Mouse (Mus musculus) myocyte (in vitro differentiated cells): ENCODE measurements around the gene Zdhhc1.

ENCODE experiments used
- E2F4 ChIP-seq: IDR thresholded peaks from one replicate; pipeline ENCODE4 v1.6.1; 2011; ENCODE audit warnings: mild to moderate bottlenecking, control low read depth, moderate library complexity; ENCODE audit not compliant: insufficient read depth
- MAX ChIP-seq: IDR thresholded peaks from one replicate; pipeline ENCODE4 v1.6.1; 2011; ENCODE audit warnings: low read depth, mild to moderate bottlenecking, control low read depth
- MYOD1 ChIP-seq, 3 experiments: IDR thresholded peaks; one replicate each; pipeline ENCODE4 v1.6.1; 2011; ENCODE audit warnings: control low read depth in 2 of 3, low read depth in 2 of 3, mild to moderate bottlenecking in 2 of 3, moderate library complexity in 1 of 3; ENCODE audit not compliant: insufficient read length in 2 of 3, control insufficient read depth in 1 of 3
- MYOG ChIP-seq, 3 experiments: IDR thresholded peaks; one replicate each; pipeline ENCODE4 v1.6.1; 2011; ENCODE audit warnings: control low read depth in 2 of 3, low read depth in 2 of 3, mild to moderate bottlenecking in 2 of 3; ENCODE audit not compliant: insufficient read length in 2 of 3, control insufficient read depth in 1 of 3, insufficient read depth in 1 of 3
- POLR2A ChIP-seq: IDR thresholded peaks from one replicate; pipeline ENCODE4 v1.6.1; 2011; ENCODE audit warnings: low read depth, mild to moderate bottlenecking, control low read depth, moderate library complexity; ENCODE audit not compliant: insufficient read length
- TCF12 ChIP-seq: IDR thresholded peaks from one replicate; pipeline ENCODE4 v1.6.1; 2011; ENCODE audit warnings: mild to moderate bottlenecking, control low read depth; ENCODE audit not compliant: poor library complexity, insufficient read depth, severe bottlenecking

DNA sequence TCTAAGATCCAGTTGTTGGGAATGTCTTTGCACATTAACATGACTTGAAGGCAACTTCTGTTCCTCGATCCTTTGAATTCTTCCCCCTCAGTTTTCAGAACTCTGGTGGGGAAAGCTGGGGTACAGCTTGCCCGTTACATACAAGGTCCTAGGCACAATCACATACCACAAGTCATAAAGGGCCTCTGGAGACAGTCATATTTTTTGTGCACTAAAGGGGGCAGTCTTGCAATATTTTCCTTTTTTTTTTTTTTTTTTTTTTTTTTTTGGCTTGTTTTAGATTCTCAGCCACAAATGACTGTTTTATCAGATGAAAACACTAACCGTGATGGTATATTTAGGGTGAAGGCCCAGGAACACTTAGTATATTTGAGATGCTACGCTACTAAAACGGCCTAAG, 43.4 kb downstream of the Zdhhc1 start:
- TF ChIP-seq MAX = no peak
- no peak for TF ChIP-seq POLR2A
- no peak for TF ChIP-seq MYOD1 (IDR thresholded peaks at IDR 0.05; ENCODE audit: control insufficient read depth in 1 of 3, insufficient read length in 2 of 3, low read depth in 2 of 3)
- no peak for TF ChIP-seq E2F4
- no peak for TF ChIP-seq MYOG (IDR thresholded peaks at IDR 0.05; ENCODE audit: control insufficient read depth in 1 of 3, insufficient read depth in 1 of 3, insufficient read length in 2 of 3, low read depth in 2 of 3)
- no peak for TF ChIP-seq TCF12
